Mouse (Mus musculus) liver, postnatal 0 days (tissue): ENCODE results near the gene Sec63.

ENCODE experiments used
- CTCF ChIP-seq: sonication (generic); IDR thresholded peaks from 2 replicates; pipeline ENCODE4 v1.5.1; 2016; ENCODE audit warnings: antibody characterized with exemption, low read depth
- EP300 ChIP-seq: IDR thresholded peaks from 2 replicates; pipeline ENCODE4 v1.6.1; 2016; ENCODE audit warnings: antibody characterized with exemption, low read depth, mild to moderate bottlenecking

- TF ChIP-seq CTCF (no peak), EP300 (no peak)
Observed at GRCm38 (mm10) chr10:42879682-42880081, 118.4 kb downstream of the Sec63 start.
